Mouse (Mus musculus) retina, embryonic 14.5 days (tissue): Measurements from ENCODE around the gene Ngdn.
"Not testable (repeated sequence)": the region's sequence is repeated elsewhere in the genome, so short reads cannot be mapped to it uniquely, and the experiment has no call there.

Experiments
- DNase-seq: peaks from one replicate; pipeline ENCODE4 v3.0.0-alpha.2; 2015; ENCODE audit warnings: low spot score

Ngdn gene

GRCm38 (mm10) chr14:55029034-55029698 lies 13.9 kb downstream of the Ngdn start:
- peak; percentile 60 for DNase-seq

GRCm38 (mm10) chr14:55032695-55033225 lies 17.5 kb downstream of the Ngdn start:
- peak; percentile 23 for DNase-seq

- not testable (repeated sequence) for DNase-seq
These were observed 28.4 kb downstream of the Ngdn start for GRCm38 (mm10) chr14:55043694-55044093.

- DNase-seq, result no peak
These were observed 32.8 kb downstream of the Ngdn start for GRCm38 (mm10) chr14:55047971-55048531.

- DNase-seq, result no peak
These were observed 37.2 kb downstream of the Ngdn start for GRCm38 (mm10) chr14:55052496-55052895.

- DNase-seq, result no peak
These were observed 37.8 kb downstream of the Ngdn start for GRCm38 (mm10) chr14:55053050-55053449.

GRCm38 (mm10) chr14:55053708-55054190 lies 38.5 kb downstream of the Ngdn start:
- no peak for DNase-seq

GRCm38 (mm10) chr14:55054191-55054749 lies 39.0 kb downstream of the Ngdn start:
- no peak for DNase-seq

- DNase-seq, result no peak
These were observed 40.0 kb downstream of the Ngdn start for GRCm38 (mm10) chr14:55055167-55055834.

GRCm38 (mm10) chr14:55059009-55059408 lies 43.8 kb downstream of the Ngdn start:
- no peak for DNase-seq

- DNase-seq, result peak; percentile 43
These were observed 44.7 kb downstream of the Ngdn start for GRCm38 (mm10) chr14:55059931-55060330.

GRCm38 (mm10) chr14:55061845-55062244 lies 46.6 kb downstream of the Ngdn start:
- DNase-seq, result no peak

- no peak for DNase-seq
These were observed 47.4 kb downstream of the Ngdn start for GRCm38 (mm10) chr14:55062626-55063025.

GRCm38 (mm10) chr14:55063117-55063516 lies 47.9 kb downstream of the Ngdn start:
- DNase-seq, result no peak

GRCm38 (mm10) chr14:55063581-55064381 lies 48.5 kb downstream of the Ngdn start:
- DNase-seq, result no peak

- DNase-seq, result no peak
These were observed 49.5 kb downstream of the Ngdn start for GRCm38 (mm10) chr14:55064481-55065370.

GRCm38 (mm10) chr14:55065391-55065790 lies 50.1 kb downstream of the Ngdn start:
- DNase-seq, result no peak

- no peak for DNase-seq
These were observed 50.8 kb downstream of the Ngdn start for GRCm38 (mm10) chr14:55066042-55066441.

GRCm38 (mm10) chr14:55071756-55072155 lies 56.5 kb downstream of the Ngdn start:
- no peak for DNase-seq
